Mouse (Mus musculus): ENCODE measurements around the gene Hus1.

Hus1 gene

DNA sequence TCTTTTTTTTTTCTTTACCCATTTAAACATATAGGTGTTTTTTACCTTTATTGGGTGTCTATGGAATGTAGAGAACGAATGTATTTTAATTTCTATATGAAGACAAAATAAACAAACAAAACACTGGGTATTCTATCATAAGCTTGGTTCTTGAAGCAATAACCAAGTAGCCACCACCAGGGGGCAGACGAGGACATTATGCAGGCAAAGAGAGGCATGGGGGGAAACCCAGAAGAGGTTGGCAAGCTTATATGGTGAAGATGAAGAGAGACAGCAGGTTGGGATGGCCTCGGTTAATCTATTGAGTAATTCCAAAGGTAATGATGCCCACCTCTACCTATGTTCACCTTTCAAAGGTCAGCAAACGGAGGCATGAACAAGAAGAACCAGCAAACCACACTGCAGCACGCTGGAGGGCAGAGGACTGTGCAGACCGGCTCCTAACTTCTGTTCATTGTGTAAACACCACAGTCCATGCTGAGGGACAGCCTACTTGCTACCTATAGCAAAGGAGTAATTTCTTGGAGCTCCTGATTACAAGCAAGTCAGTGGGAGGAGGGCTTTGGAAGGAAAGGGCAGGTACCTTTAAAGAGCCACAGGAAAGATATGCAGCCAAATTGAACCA, 27.6 kb downstream of the Hus1 start:
- in situ Hi-C loops (cut with MseI, MboI): loop anchor here in 1 of 2 experiments (5.0 kb wide), 1 partner anchor 154 kb away; no protein-coding TSS in a partner anchor

DNA sequence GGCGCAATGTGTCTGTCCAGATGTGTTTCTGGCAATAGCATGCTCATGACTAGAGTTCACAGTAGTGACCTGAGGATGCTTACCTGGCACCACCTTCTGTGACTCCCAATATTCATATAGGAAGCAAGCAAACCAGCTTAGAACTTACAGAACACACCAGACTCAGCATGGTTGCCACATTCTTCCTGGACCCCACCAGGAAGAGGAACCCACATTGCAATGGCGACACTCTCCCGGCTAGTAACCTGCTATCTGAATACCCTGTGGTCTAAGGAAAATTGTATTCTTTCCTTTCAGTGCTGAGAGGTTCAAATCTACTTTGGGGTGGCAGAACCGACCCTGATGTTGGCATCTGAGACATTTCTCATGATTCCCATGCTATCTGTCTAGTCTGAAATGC, 32.8 kb downstream of the Hus1 start:
- in situ Hi-C loops (cut with MseI, MboI): no loop called here

GRCm38 (mm10) chr11:8973166-8973565, 37.8 kb downstream of the Hus1 start, which contains the start of gene Pkd1l1:
TSS of gene Pkd1l1 (minus strand) at chr11:8973266.
- in situ Hi-C loops (cut with MseI, MboI): no loop called here

GRCm38 (mm10) chr11:8972093-8972492, 38.9 kb downstream of the Hus1 start:
- in situ Hi-C loops (cut with MseI, MboI): no loop called here

GRCm38 (mm10) chr11:8970509-8970908, 40.5 kb downstream of the Hus1 start:
- in situ Hi-C loops (cut with MseI, MboI): no loop called here

GRCm38 (mm10) chr11:8968094-8968493, 42.9 kb downstream of the Hus1 start:
- in situ Hi-C loops (cut with MseI, MboI): no loop called here

- in situ Hi-C loops (cut with MseI, MboI): loop anchor here (5.0 to 10.0 kb wide), 4 partner anchors 91 to 534 kb away; no protein-coding TSS in a partner anchor
Observed at GRCm38 (mm10) chr11:8958572-8958971, 52.4 kb downstream of the Hus1 start.

DNA sequence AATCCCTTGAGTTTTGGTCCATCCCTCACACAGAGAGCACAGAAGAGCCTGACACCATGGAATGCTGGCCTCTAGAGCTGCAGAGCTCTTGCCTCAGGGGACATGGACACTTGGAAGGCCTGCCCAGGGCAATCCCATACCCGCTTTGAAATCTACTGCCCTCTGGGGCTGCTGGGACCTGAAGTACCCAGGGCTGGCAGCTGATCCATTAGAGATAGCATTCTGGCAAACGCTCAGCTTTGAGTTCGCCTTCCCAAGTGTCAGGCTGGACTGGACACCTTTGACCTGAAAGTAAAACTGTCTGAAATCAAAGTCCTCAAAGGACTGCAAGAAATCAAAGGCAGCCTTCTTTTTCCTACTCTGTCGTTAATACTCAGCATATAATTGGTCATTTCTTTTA, 52.9 kb downstream of the Hus1 start:
- in situ Hi-C loops (cut with MseI, MboI): loop anchor here (5.0 to 10.0 kb wide), 4 partner anchors 91 to 533 kb away; no protein-coding TSS in a partner anchor

DNA sequence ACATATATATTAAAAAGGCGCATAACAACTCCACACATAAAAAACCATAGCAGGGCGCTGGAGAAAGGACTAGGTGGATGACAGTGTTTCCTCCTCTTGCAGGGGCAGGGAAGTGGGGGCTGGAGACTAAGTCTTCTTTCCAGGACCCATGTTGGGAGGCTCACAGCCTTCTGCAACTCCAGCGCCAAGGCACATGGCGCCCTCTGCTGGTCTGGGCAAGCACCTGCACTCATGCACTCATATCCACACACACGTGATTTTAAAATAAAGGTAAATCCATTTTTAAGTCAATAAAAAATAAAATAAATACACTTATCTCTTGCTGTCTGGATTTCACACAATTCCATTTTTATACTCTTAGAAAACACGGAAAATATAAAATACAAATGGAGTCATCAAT, 54.0 kb downstream of the Hus1 start:
- in situ Hi-C loops (cut with MseI, MboI): loop anchor here (5.0 to 10.0 kb wide), 4 partner anchors 90 to 532 kb away; no protein-coding TSS in a partner anchor

DNA sequence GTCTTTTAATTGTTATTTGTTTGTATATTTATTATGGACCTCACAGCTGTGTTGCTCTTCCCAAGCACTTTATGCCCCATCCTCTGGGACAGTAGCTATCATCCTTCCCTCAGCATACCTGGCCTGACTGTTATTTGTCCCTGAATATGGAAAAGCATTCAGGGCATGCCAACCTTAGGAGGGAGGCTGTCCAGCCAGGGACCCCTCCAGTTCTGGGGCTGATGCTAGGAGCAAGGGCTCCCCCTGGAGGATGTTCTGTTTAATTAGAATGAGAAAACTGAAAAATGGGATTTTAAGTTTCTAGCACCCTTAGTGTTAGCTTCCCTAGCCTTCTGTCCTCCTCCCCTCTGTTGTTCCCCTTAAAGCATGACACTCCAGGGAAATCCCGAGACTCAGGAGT, 55.3 kb downstream of the Hus1 start:
- in situ Hi-C loops (cut with MseI, MboI): loop anchor here (5.0 to 10.0 kb wide), 4 partner anchors 88 to 531 kb away; no protein-coding TSS in a partner anchor

DNA sequence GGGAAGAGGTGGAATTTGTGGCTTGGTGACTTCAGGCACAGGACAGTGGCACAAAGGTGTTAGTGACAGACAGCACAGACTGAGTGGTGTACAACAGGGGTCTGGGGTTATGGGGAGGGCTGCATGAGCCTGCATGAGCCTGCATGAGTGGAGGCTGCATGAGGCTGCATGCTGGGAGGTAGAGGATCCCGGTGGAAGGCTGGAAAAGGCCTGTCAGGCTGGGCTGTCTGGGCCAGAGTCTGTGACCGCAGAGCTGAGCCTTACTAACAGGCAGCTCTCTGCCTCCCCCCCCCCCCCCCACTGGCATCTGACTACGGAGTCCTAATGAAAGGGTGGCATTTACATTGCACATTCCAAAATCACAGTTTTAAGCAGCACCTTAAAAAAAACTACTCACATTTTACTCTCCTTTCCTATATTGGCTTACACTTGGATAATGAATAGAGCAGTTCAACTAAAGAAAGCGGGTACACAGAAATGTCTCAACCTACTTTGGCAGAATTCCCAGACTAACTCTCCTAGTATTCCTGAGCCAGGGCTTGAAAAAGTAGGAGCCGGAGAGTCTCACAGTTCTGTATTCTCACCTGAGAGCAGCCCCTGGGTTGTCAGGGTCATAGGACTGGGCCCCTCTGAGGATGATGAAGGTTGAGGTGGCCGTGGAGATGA, 61.1 kb downstream of the Hus1 start:
- in situ Hi-C loops (cut with MseI, MboI): loop anchor here (10.0 kb wide), 3 partner anchors 85 to 525 kb away; no protein-coding TSS in a partner anchor

- in situ Hi-C loops (cut with MseI, MboI): no loop called here
Observed at GRCm38 (mm10) chr11:8948871-8949270, 62.1 kb downstream of the Hus1 start.

- in situ Hi-C loops (cut with MseI, MboI): no loop called here
Observed at GRCm38 (mm10) chr11:8944114-8944513, 66.9 kb downstream of the Hus1 start.

Data from mouse trophoblast stem cell (cell line).